Comparison of ENCODE assay signal across 18 mouse cellular contexts in the genomic region with DNA sequence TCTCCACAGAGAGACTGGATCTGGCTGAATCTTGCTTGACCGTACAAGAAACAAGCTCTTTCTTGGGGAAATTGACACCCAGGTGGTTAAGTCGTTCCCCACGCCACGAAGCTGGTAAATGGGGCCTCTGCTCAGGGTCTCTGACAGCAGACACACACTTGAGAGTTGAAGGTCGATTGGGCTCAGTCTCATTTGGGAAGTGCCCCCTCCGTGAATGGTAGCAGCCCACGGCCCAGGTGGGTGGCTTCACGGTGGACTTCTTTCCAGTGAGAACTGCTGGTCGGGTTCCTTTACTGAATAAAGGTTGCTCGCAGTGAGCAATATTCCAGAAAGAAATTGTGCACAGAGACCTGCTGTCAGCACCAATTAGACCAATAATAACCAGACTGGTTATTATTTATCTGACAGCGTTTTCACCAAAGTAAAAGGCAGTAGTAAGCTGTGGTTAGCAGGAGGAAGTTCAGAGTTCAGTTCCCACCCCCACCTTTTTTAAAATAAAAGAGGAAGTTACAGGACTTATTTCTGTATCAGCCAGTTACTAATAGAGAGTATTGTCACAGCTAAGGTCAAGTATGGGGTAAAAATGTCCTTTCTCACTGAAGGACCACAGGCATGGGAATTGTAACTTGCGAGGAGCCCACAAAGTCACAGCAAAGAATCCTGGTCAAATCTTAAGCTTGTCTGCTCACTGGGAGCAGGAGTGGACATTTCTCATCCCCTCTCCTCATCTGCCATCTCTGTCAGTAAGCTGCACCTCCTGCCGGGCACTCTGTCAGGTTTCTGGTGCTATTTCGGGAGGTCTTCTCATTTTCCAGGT. TPM values are rescaled to one million over a fixed set of nuclear protein-coding genes. Genes with fewer than 3 reads are reported as not detected.
DNase-seq lines count a peak whose midpoint lies in the region; ATAC-seq lines count a peak whose summit lies in the region.
"Had no signal": no experiment of that assay in that cellular context is flagged by ENCODE, and none has a peak within 500 bp of the region (broad histone marks: within the 10 kb centered on the region; RNA-seq: fewer than 3 reads in every experiment).

No protein-coding gene starts in this region.

- H3K36me3 ChIP-seq in splenic B cell, adult 2 months (ENCODE audit: control insufficient read depth, insufficient read depth, low read length, poor library complexity, severe bottlenecking) = 0 out of 2 replicates have a peak, but pooled peaks cover 2% of the 10 kb centered on the region
- no peaks in the 10 kb centered on the region for H3K36me3 ChIP-seq in forebrain, embryonic 16.5 days (ENCODE audit: control insufficient read depth, insufficient read depth)
- H3K36me3 ChIP-seq: embryonic facial prominence, embryonic 10.5 days; limb, embryonic 15.5 days had no signal

- H3K9me3 ChIP-seq in forebrain, embryonic 16.5 days (ENCODE audit: control insufficient read depth, low read length) = no peaks in the 10 kb centered on the region
- H3K9me3 ChIP-seq: embryonic facial prominence, embryonic 10.5 days; limb, embryonic 15.5 days had no signal

- ATAC-seq in common myeloid progenitor, adult 5-6 weeks (replicated peaks; ENCODE audit: low read depth, poor library complexity, severe bottlenecking) = peak; percentile 91
- peak; percentile 57; the same call in 1 of the 2 replicates for ATAC-seq in megakaryocyte-erythroid progenitor cell, adult 5-6 weeks (replicated peaks; ENCODE audit: low FRiP score, low TSS enrichment, poor library complexity, severe bottlenecking)
- no peak for ATAC-seq in forebrain, embryonic 16.5 days
- ATAC-seq: Patski had no signal

- WGBS in forebrain, embryonic 16.5 days = 82% methylated on average over 14 of the region's 14 CpGs

- DNase-seq in thymus, postnatal 25 days = peak; percentile 12
- DNase-seq in thymus, postnatal 4 days = no peak
- peak; percentile 80 for DNase-seq in splenic B cell, adult 2 months (ENCODE audit: low read depth, low spot score)
- DNase-seq in kidney, postnatal 10 days = no peak
- no peak for DNase-seq in embryo, embryonic 11 days
- DNase-seq: cerebellum, adult 9-10 months; gastrocnemius, postnatal 10 days; heart, postnatal 14 days; kidney, adult 9 months; lung, postnatal 14 days; midbrain, embryonic 14.5 days had no signal

- no peak overlapping the region for H3K4me2 ChIP-seq in forebrain, embryonic 16.5 days (ENCODE audit: low read length)
- H3K4me2 ChIP-seq: limb, embryonic 15.5 days had no signal

- no peak overlapping the region for H3K27ac ChIP-seq in forebrain, embryonic 16.5 days (ENCODE audit: low read length)
- H3K27ac ChIP-seq: embryonic facial prominence, embryonic 10.5 days; limb, embryonic 15.5 days had no signal

- no peaks in the 10 kb centered on the region for H3K27me3 ChIP-seq in splenic B cell, adult 2 months (ENCODE audit: control insufficient read depth, insufficient read depth, low read length, poor library complexity, severe bottlenecking)
- no peaks in the 10 kb centered on the region for H3K27me3 ChIP-seq in forebrain, embryonic 16.5 days (replicated peaks; ENCODE audit: control insufficient read depth, insufficient read depth, low read length)
- H3K27me3 ChIP-seq: limb, embryonic 15.5 days had no signal

- H3K4me1 ChIP-seq in forebrain, embryonic 16.5 days (replicated peaks; ENCODE audit: control insufficient read depth, insufficient read depth, low read length) = 0 out of 2 replicates have a peak, but pooled peaks cover 3% of the 10 kb centered on the region

- no peak overlapping the region for H3K4me3 ChIP-seq in forebrain, embryonic 16.5 days (replicated peaks; ENCODE audit: low read length)
- H3K4me3 ChIP-seq: embryonic facial prominence, embryonic 10.5 days; erythroblast, embryonic 14.5 days; limb, embryonic 15.5 days had no signal

- no peak overlapping the region for H3K9ac ChIP-seq in forebrain, embryonic 16.5 days (replicated peaks; ENCODE audit: low read depth, low read length)
- H3K9ac ChIP-seq: limb, embryonic 15.5 days had no signal

RNA-seq across cellular contexts. Expression of a gene that starts 21.6 kb away (rescaled TPM):
- total RNA-seq in common myeloid progenitor, adult 5-6 weeks (2017) = 3.7 and 4.8 TPM in 2 replicates
- 6.0 and 11.4 TPM in 2 replicates for total RNA-seq in megakaryocyte-erythroid progenitor cell, adult 5-6 weeks (2014; fragmentation: Nextera tagmentation)
- total RNA-seq in megakaryocyte-erythroid progenitor cell, adult 5-6 weeks (2017) = 0.19 and 3.6 TPM in 2 replicates
- 50.2 and 60.9 TPM in 2 replicates for polyA plus RNA-seq in forebrain, embryonic 16.5 days (2015; fragmentation: Nextera tagmentation; extraction: Ambion mirVana)
- polyA plus RNA-seq: erythroblast, embryonic 14.5 days; Patski had no signal

Comparison
In these comparisons a context has a peak if more than half of its experiments do, and no peak if none do; other contexts are left out.
1. DNase-seq: peak in thymus, postnatal 25 days (single experiment) and splenic B cell, adult 2 months (single experiment); none in thymus, postnatal 4 days (single experiment), kidney, postnatal 10 days (single experiment) and embryo, embryonic 11 days (single experiment).